Mouse (Mus musculus) C2C12 (cell line): Measurements from ENCODE around the gene Stk39.

Source experiments
- CEBPB ChIP-seq: IDR thresholded peaks from one replicate; pipeline ENCODE4 v1.6.1; 2011; ENCODE audit warnings: low read depth, mild to moderate bottlenecking, control low read depth, moderate library complexity
- CTCF ChIP-seq: IDR thresholded peaks from one replicate; pipeline ENCODE4 v1.5.1; 2011; ENCODE audit not compliant: control insufficient read depth, insufficient read depth, insufficient read length
- FOSL1 ChIP-seq: IDR thresholded peaks from one replicate; pipeline ENCODE4 v1.8.0; 2011; ENCODE audit warnings: mild to moderate bottlenecking, low read length; ENCODE audit not compliant: poor library complexity, insufficient read depth, severe bottlenecking
- MAX ChIP-seq: IDR thresholded peaks from one replicate; pipeline ENCODE4 v1.6.1; 2011; ENCODE audit warnings: mild to moderate bottlenecking, control low read depth
- MYOD1 ChIP-seq: IDR thresholded peaks from one replicate; pipeline ENCODE4 v1.6.1; 2011; ENCODE audit warnings: low read depth; ENCODE audit not compliant: control insufficient read depth, insufficient read length
- MYOG ChIP-seq: IDR thresholded peaks from one replicate; pipeline ENCODE4 v1.6.1; 2011; ENCODE audit not compliant: control insufficient read depth, insufficient read length; ENCODE audit errors: extremely low read depth
- USF1 ChIP-seq: IDR thresholded peaks from one replicate; pipeline ENCODE4 v1.6.1; 2011; ENCODE audit warnings: low read depth, mild to moderate bottlenecking, control low read depth, moderate library complexity

DNA sequence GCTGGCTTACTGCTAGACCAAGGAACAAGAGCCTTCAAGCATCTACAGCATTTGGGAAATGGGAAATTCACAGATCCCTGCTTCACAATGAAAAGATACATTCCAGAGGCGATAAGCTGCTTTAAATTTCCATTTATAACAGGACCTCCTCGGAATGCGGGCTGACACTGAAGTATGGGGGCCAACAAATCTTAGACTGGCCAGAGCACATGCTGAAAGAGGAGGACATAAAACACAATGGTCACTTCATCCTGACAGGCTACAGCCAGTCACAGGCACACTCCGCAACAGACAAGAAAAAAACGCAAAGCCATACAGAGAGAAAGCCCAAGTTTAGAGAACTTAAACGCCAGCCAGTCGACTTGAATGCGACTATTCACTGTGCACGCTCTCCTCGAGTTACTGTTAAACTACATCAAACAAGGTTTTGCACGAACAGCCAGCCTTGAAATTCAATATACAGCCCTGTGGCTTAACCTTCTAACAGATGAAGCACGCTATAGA is 65.4 kb downstream of the Stk39 start:
- TF ChIP-seq CTCF (no peak), USF1 (no peak), MYOG (no peak), CEBPB (no peak), MAX (no peak), MYOD1 (no peak), FOSL1 (no peak)
